Mouse (Mus musculus) MEL (cell line): ENCODE measurements at regions not wholly inside any gene's neighbourhood (a gene's known extent, or its start where the extent isn't known, plus 50 kb on each side); places are given as distances from the start of the nearest gene placed in this dataset.

Experiments
- DNase-seq: peaks from one replicate; pipeline ENCODE4 v3.0.0; 2011; ENCODE audit warnings: low read depth, low spot score
- H3K27ac ChIP-seq: 2 replicates; pipeline ENCODE4 v1.5.1; 2012; ENCODE audit warnings: low read depth, mild to moderate bottlenecking, control low read depth, low read length, moderate library complexity; ENCODE audit not compliant: control insufficient read depth
- H3K27me3 ChIP-seq, 2 experiments: fragments of 150-350 bp in 1 of 2; sonication (generic) in 1 of 2; 2 replicates each; pipeline ENCODE4 v1.6.1; 2012; ENCODE audit warnings: low read length in 2 of 2, mild to moderate bottlenecking in 2 of 2, improper control_type of control experiment in 1 of 2, moderate library complexity in 1 of 2; ENCODE audit not compliant: insufficient read depth in 2 of 2, control insufficient read depth in 1 of 2
- H3K36me3 ChIP-seq, 2 experiments: 2 replicates each; pipeline ENCODE4 v1.6.1; 2012 to 2014; ENCODE audit warnings: low read length in 2 of 2, improper control_type of control experiment in 1 of 2, inconsistent platforms in 1 of 2, mild to moderate bottlenecking in 1 of 2; ENCODE audit not compliant: insufficient read depth in 2 of 2, control insufficient read depth in 1 of 2
- H3K4me1 ChIP-seq, 2 experiments: fragments of 150-350 bp in 1 of 2; sonication (generic) in 1 of 2; 2 replicates each; pipeline ENCODE4 v1.6.1; 2012; ENCODE audit warnings: low read length in 2 of 2, improper control_type of control experiment in 1 of 2, mild to moderate bottlenecking in 1 of 2; ENCODE audit not compliant: insufficient read depth in 2 of 2, control insufficient read depth in 1 of 2
- H3K4me3 ChIP-seq, 2 experiments: fragments of 150-350 bp in 1 of 2; sonication (generic) in 1 of 2; 2 replicates each; pipeline ENCODE4 v1.5.1; 2012; ENCODE audit warnings: low read depth in 2 of 2, low read length in 2 of 2, mild to moderate bottlenecking in 2 of 2, moderate library complexity in 2 of 2, control low read depth in 1 of 2, improper control_type of control experiment in 1 of 2; ENCODE audit not compliant: control insufficient read depth in 1 of 2, insufficient read depth in 1 of 2
- H3K79me2 ChIP-seq: 2 replicates; pipeline ENCODE4 v1.6.1; 2012; ENCODE audit warnings: mild to moderate bottlenecking, low read length, moderate library complexity; ENCODE audit not compliant: control insufficient read depth, poor library complexity, insufficient read depth
- H3K9ac ChIP-seq: 2 replicates; pipeline ENCODE4 v1.6.1; 2012; ENCODE audit warnings: low read depth, mild to moderate bottlenecking, control low read depth, low read length, moderate library complexity; ENCODE audit not compliant: control insufficient read depth, poor library complexity, severe bottlenecking
- H3K9me3 ChIP-seq: fragments of 150-350 bp; sonication (generic); replicated peaks from 2 replicates; pipeline ENCODE4 v1.6.1; 2012; ENCODE audit warnings: mild to moderate bottlenecking, low read length, improper control_type of control experiment, moderate library complexity; ENCODE audit not compliant: insufficient read depth
- CHD2 ChIP-seq: IDR thresholded peaks from 2 replicates; pipeline ENCODE4 v1.6.1; 2011; ENCODE audit warnings: low read length, improper control_type of control experiment
- ELF1 ChIP-seq: IDR thresholded peaks from 2 replicates; pipeline ENCODE4 v1.6.1; 2014; ENCODE audit warnings: low read depth, mild to moderate bottlenecking, inconsistent platforms, low read length, improper control_type of control experiment, moderate library complexity
- ETS1 ChIP-seq: IDR thresholded peaks from 2 replicates; pipeline ENCODE4 v1.6.1; 2012; ENCODE audit warnings: low read depth, mild to moderate bottlenecking, inconsistent platforms, low read length, improper control_type of control experiment, moderate library complexity
- GATA1 ChIP-seq: IDR thresholded peaks from 2 replicates; pipeline ENCODE4 v1.6.1; 2011; ENCODE audit warnings: low read depth, low read length, improper control_type of control experiment
- JUND ChIP-seq: IDR thresholded peaks from 2 replicates; pipeline ENCODE4 v1.6.1; 2011; ENCODE audit warnings: low read depth, mild to moderate bottlenecking, improper control_type of control experiment, low read length
- KAT2A ChIP-seq: conservative IDR thresholded peaks from 2 replicates; pipeline ENCODE4 v1.6.1; 2012; ENCODE audit warnings: low read depth, low read length, improper control_type of control experiment, inconsistent platforms
- MAZ ChIP-seq: IDR thresholded peaks from 2 replicates; pipeline ENCODE4 v1.6.1; 2012; ENCODE audit warnings: low read depth, mild to moderate bottlenecking, inconsistent platforms, low read length, improper control_type of control experiment
- MEF2A ChIP-seq: IDR thresholded peaks from 2 replicates; pipeline ENCODE4 v1.6.1; 2014; ENCODE audit warnings: low read depth, mild to moderate bottlenecking, inconsistent platforms, low read length, improper control_type of control experiment; ENCODE audit not compliant: poor library complexity, insufficient replicate concordance, severe bottlenecking; ENCODE audit errors: extremely low read depth
- MXI1 ChIP-seq: IDR thresholded peaks from 2 replicates; pipeline ENCODE4 v1.6.1; 2011; ENCODE audit warnings: mild to moderate bottlenecking, low read depth, low read length, improper control_type of control experiment
- MYB ChIP-seq: IDR thresholded peaks from 2 replicates; pipeline ENCODE4 v1.6.1; 2011; ENCODE audit warnings: mild to moderate bottlenecking, low read depth, low read length, improper control_type of control experiment
- MYC ChIP-seq: IDR thresholded peaks from 2 replicates; pipeline ENCODE4 v1.6.1; 2011; ENCODE audit warnings: low read depth, mild to moderate bottlenecking, low read length, improper control_type of control experiment, moderate library complexity
- NELFE ChIP-seq: IDR thresholded peaks from 2 replicates; pipeline ENCODE4 v1.6.1; 2011; ENCODE audit warnings: low read depth, low read length, improper control_type of control experiment
- POLR2A ChIP-seq, 2 experiments: IDR thresholded peaks; 2 replicates each; pipeline ENCODE4 v1.6.1; 2011 to 2012; ENCODE audit warnings: low read length in 2 of 2, mild to moderate bottlenecking in 2 of 2, control low read depth in 1 of 2, improper control_type of control experiment in 1 of 2, low read depth in 1 of 2, moderate library complexity in 1 of 2; ENCODE audit not compliant: control insufficient read depth in 1 of 2, insufficient read depth in 1 of 2, poor library complexity in 1 of 2
- POLR2AphosphoS5 ChIP-seq: IDR thresholded peaks from 2 replicates; pipeline ENCODE4 v1.6.1; 2012; ENCODE audit warnings: low read depth, borderline replicate concordance, mild to moderate bottlenecking, inconsistent platforms, low read length, moderate library complexity, mixed read lengths
- RCOR1 ChIP-seq: IDR thresholded peaks from 2 replicates; pipeline ENCODE4 v1.6.1; 2012; ENCODE audit warnings: low read depth, mild to moderate bottlenecking, inconsistent platforms, low read length, improper control_type of control experiment
- SIN3A ChIP-seq: IDR thresholded peaks from 2 replicates; pipeline ENCODE4 v1.6.1; 2012; ENCODE audit warnings: low read length, improper control_type of control experiment, inconsistent platforms
- TAL1 ChIP-seq: IDR thresholded peaks from 2 replicates; pipeline ENCODE4 v1.6.1; 2012; ENCODE audit warnings: mild to moderate bottlenecking, inconsistent platforms, low read length, moderate library complexity, mixed read lengths
- USF1 ChIP-seq: IDR thresholded peaks from 2 replicates; pipeline ENCODE4 v1.6.1; 2014; ENCODE audit warnings: low read depth, mild to moderate bottlenecking, inconsistent platforms, low read length, improper control_type of control experiment, moderate library complexity
- ZNF384 ChIP-seq: IDR thresholded peaks from 2 replicates; pipeline ENCODE4 v1.6.1; 2012; ENCODE audit warnings: low read depth, mild to moderate bottlenecking, inconsistent platforms, low read length, improper control_type of control experiment

DNA sequence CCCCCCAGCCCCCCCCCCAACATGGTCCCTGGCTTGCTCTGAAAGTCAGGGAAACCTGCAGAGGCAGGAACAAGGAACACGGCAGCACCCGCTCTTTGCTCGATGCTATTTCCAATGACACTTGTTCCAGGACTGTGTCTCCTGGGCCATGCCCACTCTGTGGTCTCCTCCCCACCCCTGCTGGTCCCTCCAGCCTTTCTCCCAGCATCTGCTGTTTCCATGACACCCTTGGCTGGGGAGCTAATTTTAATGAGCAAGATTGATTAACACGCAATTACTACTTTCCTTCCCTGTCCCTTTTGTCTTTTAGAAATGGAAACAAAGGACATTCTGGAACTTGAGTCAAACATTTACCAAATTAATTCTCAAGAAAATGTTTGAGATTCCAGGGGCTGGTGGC lies 83.6 kb upstream of the Igsf21 start:
- no peak for DNase-seq
- H3K27me3 ChIP-seq = no peaks in the 10 kb centered on the region
- no peaks in the 10 kb centered on the region for H3K36me3 ChIP-seq
- H3K4me3 ChIP-seq = no peak overlapping the region
- no peak overlapping the region for H3K9ac ChIP-seq
- no peaks in the 10 kb centered on the region for H3K4me1 ChIP-seq
- H3K27ac ChIP-seq = no peak overlapping the region
- TF ChIP-seq JUND = no peak
- no peak for TF ChIP-seq POLR2A (IDR thresholded peaks at IDR 0.05; ENCODE audit: control insufficient read depth in 1 of 2, insufficient read depth in 1 of 2, low read depth in 1 of 2, low read length in 2 of 2, poor library complexity in 1 of 2)
- TF ChIP-seq ZNF384 = no peak
- no peak for TF ChIP-seq MYC
- H3K9me3 ChIP-seq = no peaks in the 10 kb centered on the region
- no peaks in the 10 kb centered on the region for H3K79me2 ChIP-seq

DNA sequence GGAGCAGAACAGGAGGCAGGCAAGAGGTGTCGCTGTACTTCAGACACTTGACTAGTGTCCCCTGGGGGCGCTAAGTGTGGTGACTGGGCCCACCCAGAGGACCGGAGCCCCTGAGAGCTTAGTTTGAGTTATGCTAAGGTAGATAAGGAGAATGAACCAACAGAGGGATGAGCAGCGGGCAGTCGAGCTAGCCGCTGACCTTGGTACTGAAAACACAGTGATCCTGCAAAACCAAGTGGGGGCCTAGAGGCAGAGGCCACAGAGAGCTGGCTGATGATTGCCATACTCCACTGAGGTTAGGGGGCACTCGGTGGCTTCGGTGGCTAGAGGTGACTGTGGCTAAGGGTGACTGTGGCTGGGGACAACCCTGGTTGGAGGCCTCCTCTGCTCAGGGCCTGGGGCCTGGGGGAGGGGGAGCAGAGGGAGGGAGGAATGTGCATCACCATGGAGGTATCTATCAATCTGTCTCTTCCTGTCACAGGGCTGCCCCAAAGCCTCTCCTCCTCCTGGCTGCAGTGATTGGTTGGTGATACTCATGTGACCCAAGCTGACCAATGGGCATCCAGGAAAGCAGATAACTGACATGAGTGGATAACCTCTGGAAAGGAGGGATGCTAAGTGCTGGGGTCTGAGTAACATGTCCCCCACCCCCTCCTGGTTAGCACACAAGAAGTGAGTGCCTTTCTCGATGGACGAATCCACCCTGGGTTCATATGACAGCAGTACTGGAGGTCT lies 80.3 kb upstream of the Igsf21 start:
- Histone ChIP-seq H3K79me2 (no peaks in the 10 kb centered on the region), H3K27me3 (no peaks in the 10 kb centered on the region), H3K9ac (no peak overlapping the region), H3K4me1 (no peaks in the 10 kb centered on the region), H3K9me3 (no peaks in the 10 kb centered on the region), H3K27ac (no peak overlapping the region), H3K36me3 (no peaks in the 10 kb centered on the region), H3K4me3 (no peak overlapping the region)
- no peak for TF ChIP-seq MYB
- no peak for TF ChIP-seq USF1
- no peak for TF ChIP-seq MYC
- no peak for TF ChIP-seq NELFE
- TF ChIP-seq MAZ = no peak
- TF ChIP-seq MXI1 = no peak
- no peak for TF ChIP-seq ELF1
- TF ChIP-seq TAL1 = no peak
- no peak for TF ChIP-seq MEF2A
- TF ChIP-seq ZNF384 = no peak
- TF ChIP-seq POLR2AphosphoS5 = no peak
- TF ChIP-seq KAT2A = no peak
- TF ChIP-seq RCOR1 = no peak
- no peak for TF ChIP-seq ETS1
- no peak for TF ChIP-seq CHD2
- no peak for TF ChIP-seq POLR2A (IDR thresholded peaks at IDR 0.05; ENCODE audit: control insufficient read depth in 1 of 2, insufficient read depth in 1 of 2, low read depth in 1 of 2, low read length in 2 of 2, poor library complexity in 1 of 2)
- TF ChIP-seq GATA1 = no peak
- no peak for TF ChIP-seq SIN3A
- peak; percentile 2 for DNase-seq
